Mouse (Mus musculus): ENCODE results near the gene Gpr137c.

DNA sequence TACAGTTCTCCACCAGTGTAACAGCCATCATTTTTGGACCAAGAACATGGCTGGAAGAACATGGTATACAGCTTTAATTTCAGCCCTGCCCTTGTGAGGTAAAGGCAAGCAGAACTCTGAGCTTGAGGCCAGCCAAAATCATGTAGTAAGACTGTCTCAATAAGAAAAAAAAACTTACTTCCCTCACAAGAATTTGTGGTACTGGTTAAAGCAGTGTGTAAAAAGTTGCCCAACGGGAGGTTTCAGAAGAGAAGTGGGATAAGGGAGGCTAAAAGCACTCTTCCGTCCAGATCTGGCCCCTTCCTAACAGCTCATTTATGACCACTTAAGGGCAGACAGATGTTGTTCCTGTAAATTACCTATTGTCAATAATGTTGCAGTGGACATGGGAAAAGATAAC, 39.9 kb upstream of the Gpr137c start:
- TF ChIP-seq CTCF (IDR thresholded peaks at IDR 0.05; ENCODE audit: borderline replicate concordance, control insufficient read depth, extremely low read depth, insufficient read depth, low read length, poor library complexity): no peak
- no peak for TF ChIP-seq POLR2A (IDR thresholded peaks at IDR 0.05; ENCODE audit: control insufficient read depth, extremely low read depth, insufficient read depth, low read length, poor library complexity)

Data from thymus, adult 2 months (tissue).